Mouse (Mus musculus) spleen, embryonic (tissue): Measurements from ENCODE around the gene Tbc1d12.

Experiments used
- CTCF ChIA-PET: fragments of 350-600 bp; sonication (Branson Sonifier 250); formaldehyde crosslinking; loops from one replicate; lab custom pipeline; 2022; lab: Charles Lee

The Tbc1d12 gene

DNA sequence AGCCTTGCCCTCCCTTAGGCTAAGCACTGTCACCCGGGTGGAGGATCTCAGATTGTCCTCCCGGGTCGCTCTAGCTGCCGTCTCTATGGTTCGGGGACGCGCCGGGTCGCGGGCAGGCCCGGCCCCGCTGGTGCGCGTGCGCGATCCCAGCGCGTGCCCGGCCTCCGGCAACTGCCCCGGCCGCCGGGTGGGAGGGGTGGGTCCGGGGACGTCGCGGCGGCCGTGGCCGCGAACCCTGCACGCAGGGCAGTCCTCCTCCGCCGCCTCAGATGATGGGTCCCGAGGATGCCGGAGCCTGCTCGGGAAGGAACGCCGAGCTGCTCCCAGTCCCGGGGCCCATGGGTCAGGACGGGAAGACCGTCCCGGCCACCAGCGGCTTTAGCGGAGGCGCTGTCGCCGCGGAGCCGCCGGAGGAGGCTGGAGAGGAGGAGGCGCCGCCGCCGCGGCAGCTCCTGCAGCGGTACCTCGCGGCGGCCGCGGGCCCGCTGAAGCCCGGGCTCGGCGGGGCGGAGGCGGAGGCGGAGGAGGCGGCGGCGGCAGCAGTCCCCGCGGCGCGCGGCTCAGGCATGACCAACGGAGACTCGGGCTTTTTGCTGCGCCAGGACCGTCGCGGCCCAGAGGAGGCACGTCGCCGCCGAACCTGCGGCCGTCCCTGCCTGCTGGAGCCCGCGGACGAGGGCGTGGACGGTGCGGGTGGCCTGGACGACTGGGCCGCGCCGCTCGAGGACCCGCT lies at the start of gene Tbc1d12:
Gene Tbc1d12 (plus strand): TSS at position 142 of the 733 bp plus-strand sequence.
- CTCF ChIA-PET: no interaction called here

GRCm38 (mm10) chr19:38787756-38788155 lies 48.6 kb upstream of the Tbc1d12 start:
- CTCF ChIA-PET: no interaction called here

DNA sequence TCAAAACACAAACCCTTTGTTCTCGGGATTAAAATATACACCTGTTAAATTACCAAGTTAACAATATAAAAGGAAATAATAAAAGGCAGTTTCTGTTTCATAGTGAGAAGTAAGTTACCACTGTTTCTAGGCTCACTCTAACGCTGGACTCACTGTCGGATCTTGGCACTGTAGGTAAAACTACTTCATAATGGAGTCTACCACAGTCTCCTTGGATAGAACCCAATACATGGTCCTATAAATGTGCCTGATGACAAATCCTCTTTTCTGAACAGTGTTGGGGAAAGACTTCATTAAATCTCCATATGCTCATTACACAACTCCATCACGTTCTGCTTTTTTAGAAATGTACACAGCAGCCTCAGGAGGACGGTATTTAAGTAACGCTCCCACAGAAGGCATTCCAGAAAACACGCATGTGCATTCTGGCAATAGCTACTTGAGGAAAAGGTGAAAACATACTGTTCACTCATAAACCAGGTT lies 42.8 kb upstream of the Tbc1d12 start:
- CTCF ChIA-PET: interaction anchor here (0.6 kb wide), 1 partner anchor 165 kb away, joined by 4 read pairs; no protein-coding TSS in a partner anchor

DNA sequence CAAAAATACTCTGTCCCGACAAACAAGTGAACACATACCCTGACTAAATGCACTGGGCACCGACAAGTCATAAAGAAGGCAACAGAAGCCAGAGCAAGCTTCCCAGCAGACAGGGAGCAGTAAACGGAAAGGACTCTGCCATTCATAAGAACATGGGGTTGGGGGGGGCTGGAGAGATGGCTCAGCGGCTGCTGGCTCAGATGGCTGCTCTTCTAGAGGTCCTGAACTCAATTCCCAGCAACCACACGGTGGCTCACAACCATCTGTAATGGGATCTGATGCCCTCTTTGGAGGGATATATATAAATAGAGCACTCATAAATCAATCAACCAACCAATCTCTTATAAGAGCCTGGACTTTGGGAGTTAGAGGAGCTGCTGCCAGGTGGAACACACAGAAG lies 39.8 kb upstream of the Tbc1d12 start:
- CTCF ChIA-PET: no interaction called here

DNA sequence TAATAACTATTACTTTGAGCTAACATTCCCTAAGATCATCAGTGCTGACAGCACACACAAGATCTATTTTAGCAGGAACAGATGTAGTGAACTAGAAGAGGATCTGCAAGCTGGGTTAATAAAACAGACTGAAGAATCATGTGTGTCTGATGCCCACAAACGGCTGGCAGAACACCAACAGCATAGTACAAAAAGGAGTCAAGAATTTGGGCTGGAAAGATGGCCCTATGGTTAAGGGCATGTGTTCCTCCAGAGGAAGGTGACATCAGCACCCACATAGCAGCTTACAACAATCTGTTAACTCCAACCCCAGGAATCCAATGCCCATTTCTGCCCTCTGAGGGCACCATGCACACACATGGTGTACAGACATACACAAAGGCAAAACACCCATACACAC lies 38.1 kb upstream of the Tbc1d12 start:
- CTCF ChIA-PET: no interaction called here

- CTCF ChIA-PET: interaction anchor here (0.6 kb wide), 1 partner anchor 1135 kb away, joined by 4 read pairs; no protein-coding TSS in a partner anchor
These were observed 37.6 kb upstream of the Tbc1d12 start for GRCm38 (mm10) chr19:38798801-38799200.

DNA sequence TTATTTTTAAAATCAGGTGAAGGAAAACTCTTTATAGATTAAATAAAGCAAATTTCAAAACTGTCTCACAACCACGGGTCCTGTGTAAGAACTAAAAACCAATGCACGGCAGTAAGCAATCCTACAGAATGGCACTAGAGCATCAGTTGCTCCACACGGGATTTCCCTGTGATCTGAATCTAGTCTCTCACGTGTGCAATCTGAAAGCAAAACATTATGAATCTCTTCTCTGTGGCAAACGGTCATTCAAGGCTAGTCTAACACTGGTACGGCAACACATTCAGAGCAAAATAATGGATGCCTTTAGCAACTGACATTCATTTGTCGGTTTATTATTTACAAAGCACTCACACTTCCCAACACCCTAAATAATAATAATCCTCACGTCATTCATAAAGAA lies 18.2 kb upstream of the Tbc1d12 start:
- CTCF ChIA-PET: interaction anchor here (0.5 kb wide), 1 partner anchor 1285 kb away, joined by 14 read pairs; no protein-coding TSS in a partner anchor

DNA sequence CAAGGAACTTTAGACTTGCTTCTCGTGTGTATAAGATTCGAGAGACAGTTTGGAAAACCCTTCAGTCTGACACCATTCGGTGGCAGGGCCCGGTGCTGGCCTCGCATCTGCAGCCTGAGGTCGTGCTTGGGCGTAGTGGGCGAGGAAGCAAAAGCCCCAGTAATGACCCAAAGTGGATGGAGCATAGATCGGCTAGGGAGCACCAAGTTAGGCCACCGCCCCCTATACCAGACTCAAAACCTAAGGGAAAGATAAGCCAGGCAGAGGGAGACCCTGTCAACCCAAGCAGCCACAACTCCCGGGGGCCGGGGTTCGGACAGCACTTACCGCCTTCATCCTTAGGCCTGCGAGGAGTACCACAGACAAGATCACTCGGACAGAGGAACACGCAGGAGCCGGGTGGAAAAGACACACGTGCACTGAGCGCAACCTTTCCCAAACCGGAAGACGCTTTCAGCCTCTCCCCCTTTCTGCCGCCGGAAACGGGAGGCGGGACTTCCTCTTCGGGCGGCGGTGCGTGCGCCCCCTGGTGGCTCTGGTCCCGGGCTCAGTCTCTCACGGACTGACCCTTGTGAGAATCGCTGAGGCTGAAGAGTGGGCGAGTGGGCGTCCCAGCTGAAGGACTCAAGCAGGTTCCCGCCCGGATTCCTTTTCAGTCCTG lies 17.5 kb upstream of the Tbc1d12 start, which contains the start of gene Noc3l:
Gene Noc3l (minus strand): TSS at position 472 of the 661 bp plus-strand sequence.
- CTCF ChIA-PET: interaction anchor here (0.6 kb wide), 1 partner anchor 1547 kb away, joined by 3 read pairs; no protein-coding TSS in a partner anchor

DNA sequence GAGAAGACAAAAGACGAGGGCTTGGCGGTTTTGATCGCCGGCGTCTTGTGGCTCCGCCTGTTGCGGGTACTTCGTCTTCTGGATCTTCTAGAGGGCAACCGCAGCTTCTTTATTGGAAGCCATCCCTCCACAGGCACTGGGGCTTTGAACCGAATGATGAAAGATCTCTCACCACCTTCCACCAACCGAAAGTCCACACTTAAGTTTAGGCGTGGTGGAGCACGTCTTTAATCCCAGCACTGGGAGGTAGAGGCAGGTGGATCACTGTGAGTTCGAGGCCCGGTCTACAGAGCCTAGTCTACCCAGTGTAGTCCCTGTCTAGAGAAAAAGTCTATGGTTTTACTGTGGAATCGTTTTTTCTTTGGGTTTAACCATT lies 17.0 kb upstream of the Tbc1d12 start:
- CTCF ChIA-PET: interaction anchor here (0.6 kb wide), 1 partner anchor 1547 kb away, joined by 3 read pairs; no protein-coding TSS in a partner anchor

GRCm38 (mm10) chr19:38820186-38820804 lies 16.1 kb upstream of the Tbc1d12 start:
- CTCF ChIA-PET: no interaction called here

GRCm38 (mm10) chr19:38833224-38833623 lies 3.2 kb upstream of the Tbc1d12 start:
- CTCF ChIA-PET: no interaction called here

GRCm38 (mm10) chr19:38836084-38836437 lies 318 bp upstream of the Tbc1d12 start:
- CTCF ChIA-PET: no interaction called here

DNA sequence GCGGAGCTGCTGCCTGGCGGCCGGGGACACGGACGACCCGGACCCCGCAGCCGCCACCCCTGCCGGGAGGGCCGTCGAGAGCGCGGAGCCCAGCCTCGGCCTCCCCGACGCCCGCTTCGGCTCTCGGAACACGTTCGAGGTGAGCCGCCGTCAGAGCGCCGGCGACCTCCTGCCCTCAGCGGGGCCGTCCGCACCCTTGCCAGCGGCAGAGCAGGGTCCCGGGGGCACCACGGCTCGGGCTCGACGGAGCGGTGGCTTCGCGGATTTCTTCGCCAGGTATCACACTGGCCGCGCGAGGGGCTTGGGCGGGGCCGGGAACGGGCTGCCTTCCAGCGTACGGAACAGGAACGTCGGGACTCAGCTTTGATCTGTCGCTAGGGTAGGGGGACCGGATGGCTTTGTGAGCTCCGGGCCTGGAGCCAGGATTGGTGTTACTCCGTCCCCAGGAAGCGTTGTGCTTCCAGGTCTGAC lies 827 bp downstream of the Tbc1d12 start:
- CTCF ChIA-PET: no interaction called here

DNA sequence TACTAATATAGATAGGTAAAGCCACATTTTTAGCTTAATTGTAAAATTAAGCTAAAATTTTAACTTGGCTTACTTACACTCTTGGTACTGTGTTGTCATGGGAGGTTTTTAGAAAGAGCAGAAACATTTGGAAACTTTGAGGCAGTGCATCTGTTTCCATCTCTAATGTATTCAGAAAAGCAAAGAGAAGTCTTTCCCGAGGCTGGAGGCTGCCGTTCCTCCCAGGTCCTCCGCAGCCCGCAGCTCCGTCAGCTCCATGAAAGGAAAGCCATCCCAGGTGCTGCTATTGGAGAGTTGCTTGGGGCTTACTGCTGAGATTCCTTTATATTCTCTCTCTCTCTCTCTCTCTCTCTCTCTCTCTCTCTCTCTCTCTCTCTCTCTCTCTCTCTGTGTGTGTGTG lies 8.4 kb downstream of the Tbc1d12 start:
- CTCF ChIA-PET: no interaction called here

DNA sequence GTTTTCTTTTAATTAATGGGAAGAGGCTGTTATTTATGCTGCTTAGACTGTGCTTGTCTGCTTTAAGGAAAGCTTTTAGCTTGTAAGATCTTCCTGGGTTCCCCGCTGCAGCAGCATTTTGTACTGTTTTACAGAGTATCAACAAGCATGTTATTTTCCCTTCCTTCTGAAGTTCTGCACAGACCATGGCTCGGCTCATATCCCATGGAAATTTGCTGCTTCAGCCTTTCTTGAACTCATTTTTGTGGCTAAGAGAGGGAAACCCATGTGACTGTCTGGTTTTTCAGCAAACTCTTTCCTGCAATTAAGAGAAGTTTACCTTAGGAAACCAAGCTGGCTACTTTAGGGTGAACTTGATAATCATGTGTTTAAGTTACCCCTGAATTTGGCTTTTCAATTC lies 10.0 kb downstream of the Tbc1d12 start:
- CTCF ChIA-PET: no interaction called here

DNA sequence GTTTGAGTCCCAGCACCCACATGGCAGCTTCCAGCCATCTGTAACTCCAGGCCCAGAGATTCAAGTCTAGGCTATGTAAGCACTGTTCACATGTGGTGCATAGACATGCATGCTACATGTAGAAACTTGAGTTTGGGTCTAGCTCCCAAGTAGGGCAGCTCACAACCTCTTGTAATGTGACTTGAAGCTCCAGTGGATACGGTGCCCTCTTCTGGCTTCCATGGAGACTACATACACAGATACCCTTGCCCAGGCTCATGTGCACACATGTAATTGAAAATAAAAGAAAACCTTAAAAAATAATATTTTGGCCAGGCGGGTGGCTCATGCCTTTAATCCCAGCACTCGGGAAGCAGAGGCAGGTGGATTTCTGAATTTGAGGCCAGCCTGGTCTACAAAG lies 21.8 kb downstream of the Tbc1d12 start:
- CTCF ChIA-PET: no interaction called here

- CTCF ChIA-PET: no interaction called here
These were observed 26.1 kb downstream of the Tbc1d12 start for GRCm38 (mm10) chr19:38862523-38862922.

- CTCF ChIA-PET: interaction anchor here (0.6 kb wide), 1 partner anchor 11 kb away, joined by 4 read pairs; no protein-coding TSS in a partner anchor
These were observed 38.4 kb downstream of the Tbc1d12 start for GRCm38 (mm10) chr19:38874825-38875224.

DNA sequence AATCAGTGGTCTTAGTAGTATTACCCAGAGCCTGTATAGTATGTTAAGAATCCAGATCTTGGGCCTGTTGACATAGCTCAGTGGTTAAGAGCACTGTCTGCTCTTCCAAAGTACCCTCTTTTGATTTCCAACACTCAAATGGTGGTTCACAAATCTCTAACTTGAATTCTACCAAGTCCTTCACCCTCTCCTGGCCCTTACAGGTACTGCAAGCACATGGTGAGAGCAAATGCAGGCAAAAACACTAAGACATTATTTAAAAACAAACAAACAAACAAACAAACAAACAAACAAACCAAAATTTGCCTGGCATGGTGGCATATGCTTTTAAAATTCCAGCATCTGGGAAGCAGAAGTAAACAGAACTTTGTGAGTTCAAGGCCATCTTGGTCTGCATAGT lies 43.9 kb downstream of the Tbc1d12 start:
- CTCF ChIA-PET: interaction anchor here (0.6 kb wide), 1 partner anchor 23 kb away, joined by 3 read pairs; no protein-coding TSS in a partner anchor

GRCm38 (mm10) chr19:38901146-38902135 lies 65.1 kb downstream of the Tbc1d12 start:
- CTCF ChIA-PET: interaction anchor here (0.6 kb wide), 1 partner anchor 13 kb away, joined by 6 read pairs; no protein-coding TSS in a partner anchor

- CTCF ChIA-PET: no interaction called here
These were observed 66.1 kb downstream of the Tbc1d12 start for GRCm38 (mm10) chr19:38902501-38902900.
